Mouse (Mus musculus) hindbrain, embryonic 16.5 days (tissue): Measurements from ENCODE around the gene Mcat. TPM values are rescaled to one million over a fixed set of nuclear protein-coding genes. Genes with fewer than 3 reads are reported as not detected.

Source experiments
- ATAC-seq: fragments of 200-750 bp; cut with Nextera tagmentation; 2 replicates; pipeline ENCODE4 v1.8.0; 2017; ENCODE audit warnings: moderate TSS enrichment, moderate library complexity
- H3K27ac ChIP-seq: fragments of 300-500 bp; sonication (generic); 2 replicates; pipeline ENCODE4 v1.5.1; 2014; ENCODE audit warnings: low read depth, mild to moderate bottlenecking, control low read depth, low read length, moderate library complexity
- H3K27me3 ChIP-seq: fragments of 300-500 bp; sonication (generic); replicated peaks from 2 replicates; pipeline ENCODE4 v1.6.1; 2014; ENCODE audit warnings: low read length; ENCODE audit not compliant: control insufficient read depth, insufficient read depth
- H3K36me3 ChIP-seq: fragments of 300-500 bp; sonication (generic); 2 replicates; pipeline ENCODE4 v1.6.1; 2014; ENCODE audit warnings: mild to moderate bottlenecking, low read length, moderate library complexity, mixed read lengths; ENCODE audit not compliant: control insufficient read depth, insufficient read depth
- H3K4me1 ChIP-seq: fragments of 300-500 bp; sonication (generic); 2 replicates; pipeline ENCODE4 v1.6.1; 2014; ENCODE audit warnings: low read depth, low read length; ENCODE audit not compliant: control insufficient read depth, insufficient read depth
- H3K4me2 ChIP-seq: fragments of 300-500 bp; sonication (generic); 2 replicates; pipeline ENCODE4 v1.6.1; 2014; ENCODE audit warnings: mild to moderate bottlenecking, low read length, control low read depth, moderate library complexity
- H3K4me3 ChIP-seq: fragments of 300-500 bp; sonication (generic); 2 replicates; pipeline ENCODE4 v1.5.1; 2014; ENCODE audit warnings: mild to moderate bottlenecking, low read length, control low read depth, moderate library complexity
- H3K9ac ChIP-seq: fragments of 300-500 bp; sonication (generic); 2 replicates; pipeline ENCODE4 v1.6.1; 2014; ENCODE audit warnings: low read depth, mild to moderate bottlenecking, control low read depth, low read length, moderate library complexity
- H3K9me3 ChIP-seq: fragments of 300-500 bp; sonication (generic); 2 replicates; pipeline ENCODE4 v1.6.1; 2014; ENCODE audit warnings: mild to moderate bottlenecking, low read length, moderate library complexity; ENCODE audit not compliant: control insufficient read depth
- WGBS: fragments of 180-500 bp; shearing (Covaris S2); extraction: QIAGEN DNeasy Blood & Tissue Kit; methylation state at CpG from one replicate; pipeline ENCODE4 v1.1.7; 2014; 5-methylcytosine and 5-hydroxymethylcytosine counted together
- polyA plus RNA-seq: library from polyadenylated mRNA; unstranded; fragments of >200 nt; fragmentation: Nextera tagmentation; extraction: Ambion mirVana; gene quantifications from 2 replicates; pipeline ENCODE4 v1.2.1, GENCODE M21; 2015

Gene Mcat
- polyA plus RNA-seq: 29.4 and 32.7 TPM in 2 replicates

DNA sequence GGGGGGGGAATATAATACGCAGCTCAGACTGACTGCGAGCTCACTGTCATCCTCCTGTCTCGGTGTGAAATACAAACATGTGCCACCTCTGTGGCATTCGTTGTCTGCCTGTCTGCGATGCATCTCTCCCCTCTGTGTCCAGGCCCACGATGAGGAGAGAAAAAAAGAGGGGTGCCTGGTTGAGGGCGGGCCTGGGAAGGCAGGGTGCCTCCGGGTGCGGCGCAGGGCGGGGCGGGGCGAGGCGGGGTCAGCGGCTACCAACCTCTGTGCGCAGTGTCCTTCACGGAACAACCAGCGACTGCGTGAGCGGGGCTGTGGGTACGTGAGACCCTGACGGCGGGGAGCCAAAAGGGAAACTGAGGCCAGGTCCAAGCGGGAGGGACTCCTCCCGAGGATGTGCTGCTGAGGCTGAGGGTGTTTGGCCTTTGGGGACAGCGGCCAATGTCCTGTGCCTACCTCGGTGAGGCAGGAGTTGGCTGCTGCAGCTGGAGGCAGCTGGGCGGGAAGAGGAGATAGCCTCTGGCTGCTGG, at the start of gene Mcat, which contains the start of gene Tspo:
Mcat (minus strand) TSS at position 461 of the 530 bp plus-strand sequence.
Tspo (plus strand) TSS at position 266 of the 530 bp plus-strand sequence.
- under 1% methylated on average over 28 of the region's 28 CpGs for WGBS
- Histone ChIP-seq H3K4me1 (peaks cover 12% of the 10 kb centered on the region), H3K9me3 (no peaks in the 10 kb centered on the region), H3K4me2 (peak within 1 kb of the TSS; percentile 72), H3K4me3 (peak within 1 kb of the TSS; percentile 41), H3K9ac (peak within 1 kb of the TSS; percentile 51), H3K27me3 (peaks cover 6% of the 10 kb centered on the region; the same call in 1 of the 2 replicates), H3K36me3 (no peaks in the 10 kb centered on the region), H3K27ac (no peak within 1 kb of the TSS)
- ATAC-seq: peak; percentile 42; the same call in 1 of the 2 replicates

GRCm38 (mm10) chr15:83607115-83607802, 43.7 kb upstream of the Mcat start:
- Histone ChIP-seq H3K4me3 (no peak overlapping the region), H3K4me1 (no peaks in the 10 kb centered on the region), H3K4me2 (no peak overlapping the region), H3K36me3 (no peaks in the 10 kb centered on the region), H3K27me3 (no peaks in the 10 kb centered on the region), H3K9ac (no peak overlapping the region), H3K9me3 (no peaks in the 10 kb centered on the region), H3K27ac (no peak overlapping the region)
- 46% methylated on average over 15 of the region's 15 CpGs for whole genome bisulfite sequencing
- ATAC-seq: no peak

DNA sequence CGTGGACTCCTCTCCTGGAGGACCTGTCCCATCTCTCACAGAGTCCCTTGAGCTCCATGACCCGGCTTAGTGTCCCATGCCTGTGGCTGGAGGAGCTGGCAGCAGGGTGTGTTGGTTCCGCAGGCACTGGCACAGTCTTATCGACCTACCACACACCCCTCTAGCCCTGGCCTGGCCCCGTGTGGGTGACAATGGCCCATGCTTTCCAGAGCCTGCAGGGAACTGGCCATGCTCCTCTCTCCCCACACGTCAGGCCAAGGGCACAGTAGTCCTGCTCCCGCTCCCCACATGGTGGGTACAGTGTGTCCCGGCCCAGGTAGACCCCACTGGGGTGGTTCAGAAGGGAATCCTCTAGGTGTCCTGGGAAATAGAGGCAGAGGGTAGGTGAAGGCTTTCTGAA, 43.1 kb upstream of the Mcat start:
- Histone ChIP-seq H3K27me3 (no peaks in the 10 kb centered on the region), H3K4me1 (no peaks in the 10 kb centered on the region), H3K4me2 (no peak overlapping the region), H3K4me3 (no peak overlapping the region), H3K27ac (no peak overlapping the region), H3K9me3 (no peaks in the 10 kb centered on the region), H3K9ac (no peak overlapping the region), H3K36me3 (no peaks in the 10 kb centered on the region)
- no peak for ATAC-seq
- 90% methylated on average over 8 of the region's 8 CpGs for WGBS

DNA sequence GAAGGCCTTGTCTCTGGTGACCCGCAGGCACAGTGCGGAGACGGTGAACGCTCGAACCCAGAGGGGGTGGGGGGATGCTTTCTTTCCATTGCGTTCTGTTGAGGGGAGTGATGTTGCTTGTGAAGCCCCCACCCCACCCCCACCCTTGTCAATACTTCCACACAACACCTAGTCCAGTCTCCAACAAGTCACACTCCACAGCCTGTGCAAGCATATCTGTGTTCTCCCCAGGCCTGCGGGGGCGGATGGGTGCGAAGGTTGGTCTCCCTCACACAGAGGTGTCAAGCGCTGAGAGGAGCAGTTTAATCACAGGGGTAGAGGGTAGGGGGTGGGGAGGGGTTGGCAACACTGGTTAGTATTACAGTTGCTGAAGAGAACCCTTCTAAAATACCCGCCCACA, 42.6 kb upstream of the Mcat start:
- H3K9ac ChIP-seq: no peak overlapping the region
- no peak overlapping the region for H3K4me2 ChIP-seq
- 88% methylated on average over 11 of the region's 11 CpGs for WGBS
- no peaks in the 10 kb centered on the region for H3K9me3 ChIP-seq
- H3K4me3 ChIP-seq: no peak overlapping the region
- no peak overlapping the region for H3K27ac ChIP-seq
- no peaks in the 10 kb centered on the region for H3K36me3 ChIP-seq
- no peaks in the 10 kb centered on the region for H3K27me3 ChIP-seq
- H3K4me1 ChIP-seq: no peaks in the 10 kb centered on the region
- no peak for ATAC-seq

GRCm38 (mm10) chr15:83603426-83603825, 39.8 kb upstream of the Mcat start:
- Histone ChIP-seq H3K4me1 (no peaks in the 10 kb centered on the region), H3K27me3 (no peaks in the 10 kb centered on the region), H3K36me3 (no peaks in the 10 kb centered on the region), H3K9ac (no peak overlapping the region), H3K27ac (no peak overlapping the region), H3K4me2 (no peak overlapping the region), H3K4me3 (no peak overlapping the region), H3K9me3 (no peaks in the 10 kb centered on the region)
- 96% methylated on average over 7 of the region's 7 CpGs for WGBS
- ATAC-seq: no peak

- Histone ChIP-seq H3K27me3 (no peaks in the 10 kb centered on the region), H3K4me1 (no peaks in the 10 kb centered on the region), H3K9me3 (no peaks in the 10 kb centered on the region), H3K4me3 (no peak overlapping the region), H3K4me2 (no peak overlapping the region), H3K27ac (no peak overlapping the region), H3K36me3 (no peaks in the 10 kb centered on the region), H3K9ac (no peak overlapping the region)
- ATAC-seq: no peak
- 92% methylated on average over 1 of the region's 1 CpGs for WGBS
These were observed 39.4 kb upstream of the Mcat start for GRCm38 (mm10) chr15:83603046-83603396.

GRCm38 (mm10) chr15:83602372-83603045, 38.9 kb upstream of the Mcat start:
- no peak overlapping the region for H3K9ac ChIP-seq
- no peak for ATAC-seq
- WGBS: 84% methylated on average over 13 of the region's 13 CpGs

GRCm38 (mm10) chr15:83601185-83601584, 37.6 kb upstream of the Mcat start:
- WGBS: 80% methylated on average over 4 of the region's 4 CpGs

More at GRCm38 (mm10) chr15:83602372-83603045, 38.9 kb upstream of the Mcat start:
- Histone ChIP-seq H3K4me1 (no peaks in the 10 kb centered on the region), H3K27me3 (no peaks in the 10 kb centered on the region), H3K4me2 (no peak overlapping the region), H3K4me3 (no peak overlapping the region), H3K27ac (no peak overlapping the region), H3K36me3 (no peaks in the 10 kb centered on the region), H3K9me3 (no peaks in the 10 kb centered on the region)

GRCm38 (mm10) chr15:83596833-83597232, 33.2 kb upstream of the Mcat start:
- Histone ChIP-seq H3K36me3 (no peaks in the 10 kb centered on the region), H3K9me3 (no peaks in the 10 kb centered on the region), H3K9ac (no peak overlapping the region), H3K27me3 (no peaks in the 10 kb centered on the region), H3K27ac (no peak overlapping the region), H3K4me3 (no peak overlapping the region), H3K4me2 (no peak overlapping the region), H3K4me1 (peaks cover 16% of the 10 kb centered on the region)
- WGBS: 91% methylated on average over 4 of the region's 4 CpGs
- no peak for ATAC-seq

More at GRCm38 (mm10) chr15:83601185-83601584, 37.6 kb upstream of the Mcat start:
- Histone ChIP-seq H3K9ac (no peak overlapping the region), H3K36me3 (no peaks in the 10 kb centered on the region), H3K4me1 (no peaks in the 10 kb centered on the region), H3K4me2 (no peak overlapping the region), H3K27ac (no peak overlapping the region), H3K27me3 (no peaks in the 10 kb centered on the region), H3K4me3 (no peak overlapping the region), H3K9me3 (no peaks in the 10 kb centered on the region)
- no peak for ATAC-seq
